Mouse (Mus musculus) limb, embryonic 14.5 days (tissue): Measurements from ENCODE around the gene Il34. TPM values are rescaled to one million over a fixed set of nuclear protein-coding genes. Genes with fewer than 3 reads are reported as not detected.

ENCODE experiments used
- ATAC-seq: fragments of 200-750 bp; cut with Nextera tagmentation; 2 replicates; pipeline ENCODE4 v1.8.0; 2017; ENCODE audit warnings: low read depth, moderate number of reproducible peaks, moderate TSS enrichment; ENCODE audit not compliant: low FRiP score
- DNase-seq: peaks from one replicate; pipeline ENCODE4 v3.0.0-alpha.2; 2015; ENCODE audit warnings: low spot score
- H3K27ac ChIP-seq: fragments of 300-500 bp; sonication (generic); replicated peaks from 2 replicates; pipeline ENCODE4 v1.5.1; 2014; ENCODE audit warnings: low read depth, mild to moderate bottlenecking, low read length, moderate library complexity, mixed read lengths
- H3K27me3 ChIP-seq: fragments of 300-500 bp; sonication (generic); 2 replicates; pipeline ENCODE4 v1.6.1; 2014; ENCODE audit warnings: low read length, mixed read lengths; ENCODE audit not compliant: control insufficient read depth, insufficient read depth
- H3K36me3 ChIP-seq: fragments of 300-500 bp; sonication (generic); 2 replicates; pipeline ENCODE4 v1.6.1; 2014; ENCODE audit warnings: mild to moderate bottlenecking, low read length, moderate library complexity, mixed read lengths; ENCODE audit not compliant: control insufficient read depth, insufficient read depth
- H3K4me1 ChIP-seq: fragments of 300-500 bp; sonication (generic); 2 replicates; pipeline ENCODE4 v1.6.1; 2014; ENCODE audit warnings: antibody characterized with exemption, low read length, mixed read lengths; ENCODE audit not compliant: control insufficient read depth, insufficient read depth
- H3K4me2 ChIP-seq: fragments of 300-500 bp; sonication (generic); replicated peaks from 2 replicates; pipeline ENCODE4 v1.6.1; 2014; ENCODE audit warnings: low read depth, mild to moderate bottlenecking, low read length, moderate library complexity; ENCODE audit not compliant: severe bottlenecking
- H3K4me3 ChIP-seq: fragments of 300-500 bp; sonication (generic); replicated peaks from 2 replicates; pipeline ENCODE4 v1.5.1; 2014; ENCODE audit warnings: low read length
- H3K9ac ChIP-seq: fragments of 300-500 bp; sonication (generic); 2 replicates; pipeline ENCODE4 v1.6.1; 2014; ENCODE audit warnings: mild to moderate bottlenecking, low read depth, low read length, moderate library complexity; ENCODE audit not compliant: severe bottlenecking
- H3K9me3 ChIP-seq: fragments of 300-500 bp; sonication (generic); 2 replicates; pipeline ENCODE4 v1.6.1; 2016; ENCODE audit warnings: low read length; ENCODE audit not compliant: control insufficient read depth
- POLR2A ChIP-seq: fragments of 200-500 bp; IDR thresholded peaks from 2 replicates; pipeline ENCODE4 v1.8.0; 2012; ENCODE audit warnings: inconsistent platforms, mild to moderate bottlenecking, moderate library complexity, borderline replicate concordance; ENCODE audit not compliant: insufficient read depth, insufficient read length; ENCODE audit errors: extremely low read depth
- WGBS: fragments of 180-500 bp; shearing (Covaris S2); extraction: QIAGEN DNeasy Blood & Tissue Kit; methylation state at CpG from one replicate; pipeline ENCODE4 v1.1.7; 2014; 5-methylcytosine and 5-hydroxymethylcytosine counted together
- polyA plus RNA-seq, 2 experiments: library from polyadenylated mRNA; depleted of rRNA in 1 of 2; stranded (reverse) in 1 of 2; unstranded in 1 of 2; fragments of >200 nt; fragmentation: Nextera tagmentation in 1 of 2; extraction: Ambion mirVana in 1 of 2; gene quantifications; 2 replicates each; pipeline versions ENCODE4 v1.2.1 to v1.2.3; 2012 to 2014

The Il34 gene
- polyA plus RNA-seq (2012; rRNA removed) (1.4 and 1.6 TPM in 2 replicates), polyA plus RNA-seq (2014; fragmentation: Nextera tagmentation; extraction: Ambion mirVana) (0.95 and 1.2 TPM in 2 replicates)

DNA sequence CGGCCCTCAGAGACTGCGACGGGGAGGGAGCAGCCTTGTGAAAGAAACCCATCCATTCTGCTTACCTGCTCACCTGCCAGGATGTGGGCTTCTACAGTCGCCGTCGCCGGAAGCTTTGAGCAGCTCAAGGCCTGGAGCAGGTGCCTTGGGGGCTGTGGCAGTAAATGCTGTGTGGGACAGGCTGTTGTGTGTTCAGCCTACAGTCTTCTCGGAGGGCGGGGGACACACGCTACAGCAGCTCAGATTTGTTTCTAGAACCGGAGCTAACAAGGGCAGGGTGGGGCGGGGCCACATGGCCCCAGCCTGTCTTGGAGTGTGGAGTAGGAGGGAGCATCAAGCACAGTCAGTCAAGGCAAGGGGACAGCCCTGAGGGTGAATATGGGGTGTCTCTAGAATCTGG lies at the start of gene Il34:
TSS of gene Il34 (minus strand) at position 256 of the 400 bp plus-strand sequence.
- TF ChIP-seq POLR2A: no peak
- H3K4me3 ChIP-seq: no peak within 1 kb of the TSS

GRCm38 (mm10) chr8:110851186-110851585 lies 45.5 kb upstream of the Il34 start:
- no peak overlapping the region for H3K4me2 ChIP-seq
- H3K27me3 ChIP-seq: no peaks in the 10 kb centered on the region
- H3K36me3 ChIP-seq: peaks cover 67% of the 10 kb centered on the region
- ATAC-seq: no peak
- H3K27ac ChIP-seq: no peak overlapping the region
- peaks cover 9% of the 10 kb centered on the region; the same call in 1 of the 2 replicates for H3K4me1 ChIP-seq
- no peak overlapping the region for H3K9ac ChIP-seq
- H3K9me3 ChIP-seq: no peaks in the 10 kb centered on the region
- no peak for TF ChIP-seq POLR2A
- WGBS: 96% methylated on average over 10 of the region's 10 CpGs
- no peak overlapping the region for H3K4me3 ChIP-seq
- no peak for DNase-seq

More for the DNA sequence above, at the start of gene Il34:
- H3K9ac ChIP-seq: no peak within 1 kb of the TSS
- 30% methylated on average over 12 of the region's 12 CpGs for WGBS
- H3K36me3 ChIP-seq: peaks cover 14% of the 10 kb centered on the region
- H3K4me1 ChIP-seq: 0 out of 2 replicates have a peak, but pooled peaks cover 7% of the 10 kb centered on the region
- DNase-seq (no peak), ATAC-seq (no peak)
- no peak within 1 kb of the TSS for H3K27ac ChIP-seq
- no peaks in the 10 kb centered on the region for H3K9me3 ChIP-seq
- no peak within 1 kb of the TSS for H3K4me2 ChIP-seq
- H3K27me3 ChIP-seq: no peaks in the 10 kb centered on the region

- peak overlapping the region; percentile 59 for H3K4me2 ChIP-seq
- no peaks in the 10 kb centered on the region for H3K27me3 ChIP-seq
- DNase-seq (peak; percentile 3), ATAC-seq (no peak)
- WGBS: 51% methylated on average over 14 of the region's 14 CpGs
- peak overlapping the region; percentile 97 for H3K9ac ChIP-seq
- TF ChIP-seq POLR2A: no peak
- peaks cover 17% of the 10 kb centered on the region for H3K4me1 ChIP-seq
- peak overlapping the region; percentile 98 for H3K4me3 ChIP-seq
- no peak overlapping the region for H3K27ac ChIP-seq
- no peaks in the 10 kb centered on the region for H3K9me3 ChIP-seq
- peaks cover 56% of the 10 kb centered on the region for H3K36me3 ChIP-seq
Measured at GRCm38 (mm10) chr8:110847645-110848495, 42.1 kb upstream of the Il34 start.

GRCm38 (mm10) chr8:110847171-110847549 lies 41.4 kb upstream of the Il34 start:
- Histone ChIP-seq H3K9me3 (no peaks in the 10 kb centered on the region), H3K9ac (peak overlapping the region; percentile 97), H3K4me3 (peak overlapping the region; percentile 98), H3K4me2 (peak overlapping the region; percentile 59), H3K27ac (peak overlapping the region; percentile 81), H3K4me1 (peaks cover 17% of the 10 kb centered on the region), H3K27me3 (no peaks in the 10 kb centered on the region), H3K36me3 (peaks cover 56% of the 10 kb centered on the region)
- TF ChIP-seq POLR2A: no peak
- ATAC-seq (no peak), DNase-seq (no peak)
- 2% methylated on average over 13 of the region's 13 CpGs for WGBS

- H3K9me3 ChIP-seq: no peaks in the 10 kb centered on the region
- H3K36me3 ChIP-seq: peaks cover 53% of the 10 kb centered on the region
- H3K27ac ChIP-seq: peak within 1 kb of the TSS; percentile 81
- peak within 1 kb of the TSS; percentile 98 for H3K4me3 ChIP-seq
- peaks cover 17% of the 10 kb centered on the region for H3K4me1 ChIP-seq
- H3K4me2 ChIP-seq: peak within 1 kb of the TSS; percentile 87
- H3K9ac ChIP-seq: peak within 1 kb of the TSS; percentile 97
- peak; percentile 86; the same call in 1 of the 2 replicates for TF ChIP-seq POLR2A
- no peaks in the 10 kb centered on the region for H3K27me3 ChIP-seq
- under 1% methylated on average over 53 of the region's 53 CpGs for WGBS
- ATAC-seq (peak; percentile 91), DNase-seq (peak; percentile 78)
Measured at GRCm38 (mm10) chr8:110846405-110847170, 40.9 kb upstream of the Il34 start, which contains the start of the genes Cog4 and Sf3b3. TSS of gene Cog4 (plus strand) at chr8:110846600. TSS of gene Sf3b3 (minus strand) at chr8:110846787.
